Mouse (Mus musculus): ENCODE measurements around the gene Ercc2.

DNA sequence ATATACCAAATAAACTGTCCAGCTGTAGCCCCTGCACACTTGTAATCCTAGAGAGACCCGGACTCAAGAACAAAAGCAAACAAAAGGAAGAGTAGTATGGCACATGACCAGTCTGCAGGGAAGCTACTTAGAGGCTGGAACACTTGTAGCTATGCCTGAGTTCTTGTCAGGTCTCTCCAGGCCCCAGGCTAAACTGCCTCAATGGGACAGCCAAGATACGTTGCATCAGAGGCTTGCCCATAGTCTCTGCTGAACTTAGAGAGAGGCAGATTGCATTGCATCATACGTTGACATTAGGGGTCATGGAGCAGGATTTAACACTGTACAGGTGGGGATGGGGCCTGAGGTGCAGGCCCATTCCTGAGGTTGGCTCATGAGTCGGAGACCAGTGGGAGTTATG, 5.8 kb upstream of the Ercc2 start:
- TF ChIP-seq CTCF (IDR thresholded peaks at IDR 0.05; ENCODE audit: low read depth) (no peak), EP300 (IDR thresholded peaks at IDR 0.05; ENCODE audit: low read depth) (no peak)

Measured in liver, embryonic 14.5 days (tissue).